Mouse (Mus musculus) embryo, embryonic 10 days (tissue): ENCODE measurements around the gene Sfn.
"Not testable (repeated sequence)": the region's sequence is repeated elsewhere in the genome, so short reads cannot be mapped to it uniquely, and the experiment has no call there.

ENCODE experiments used
- DNase-seq: peaks from one replicate; pipeline ENCODE4 v3.0.0-alpha.2; 2015; ENCODE audit warnings: low spot score

The Sfn gene

DNA sequence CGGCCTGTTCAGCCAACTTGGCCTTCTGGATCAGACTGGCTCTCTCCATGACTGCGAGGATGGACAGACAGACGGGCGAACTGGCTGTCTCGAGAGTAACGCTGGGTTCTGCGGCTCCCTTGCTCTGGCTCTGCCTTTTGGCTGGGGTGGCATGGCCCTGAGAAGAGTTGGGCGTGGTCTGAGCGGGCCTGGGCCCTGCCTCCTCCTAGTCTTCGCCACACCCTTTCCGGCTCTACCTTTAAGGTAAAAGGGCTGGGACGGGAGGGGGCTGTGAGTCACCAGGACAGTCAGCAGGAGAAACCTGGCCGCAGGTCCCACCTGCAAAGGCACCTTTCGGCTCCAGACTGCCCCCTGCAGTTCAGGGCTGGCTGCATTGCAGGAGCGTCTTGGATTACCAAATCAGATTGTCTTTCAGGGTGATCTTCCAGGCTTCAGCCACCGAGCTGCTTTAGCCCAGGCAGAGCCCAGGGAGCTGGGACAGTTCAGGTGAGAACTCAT lies at the start of gene Sfn:
TSS of gene Sfn (minus strand) at position 448 of the 498 bp plus-strand sequence.
- DNase-seq: peak; percentile 56

DNA sequence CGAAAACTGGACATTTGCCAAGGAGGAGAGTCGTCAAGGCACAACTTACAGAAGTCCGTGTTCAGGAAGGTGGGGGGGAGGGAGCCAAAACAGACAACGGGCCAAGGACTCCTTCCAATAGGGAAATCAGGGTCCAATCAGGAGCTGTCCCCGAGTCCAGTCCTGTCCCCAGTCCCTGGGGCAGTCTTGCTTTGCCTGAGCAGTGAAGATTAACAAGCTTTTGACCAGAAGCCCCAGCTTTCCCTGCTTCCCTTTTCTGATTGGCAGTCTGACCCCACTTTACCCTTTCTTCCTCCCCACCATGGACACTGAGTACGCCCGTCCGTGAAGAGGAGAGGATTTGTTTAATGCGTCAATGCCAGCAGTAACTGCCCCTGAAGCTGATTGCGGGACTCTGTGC lies 49.5 kb upstream of the Sfn start:
- DNase-seq: no peak

DNA sequence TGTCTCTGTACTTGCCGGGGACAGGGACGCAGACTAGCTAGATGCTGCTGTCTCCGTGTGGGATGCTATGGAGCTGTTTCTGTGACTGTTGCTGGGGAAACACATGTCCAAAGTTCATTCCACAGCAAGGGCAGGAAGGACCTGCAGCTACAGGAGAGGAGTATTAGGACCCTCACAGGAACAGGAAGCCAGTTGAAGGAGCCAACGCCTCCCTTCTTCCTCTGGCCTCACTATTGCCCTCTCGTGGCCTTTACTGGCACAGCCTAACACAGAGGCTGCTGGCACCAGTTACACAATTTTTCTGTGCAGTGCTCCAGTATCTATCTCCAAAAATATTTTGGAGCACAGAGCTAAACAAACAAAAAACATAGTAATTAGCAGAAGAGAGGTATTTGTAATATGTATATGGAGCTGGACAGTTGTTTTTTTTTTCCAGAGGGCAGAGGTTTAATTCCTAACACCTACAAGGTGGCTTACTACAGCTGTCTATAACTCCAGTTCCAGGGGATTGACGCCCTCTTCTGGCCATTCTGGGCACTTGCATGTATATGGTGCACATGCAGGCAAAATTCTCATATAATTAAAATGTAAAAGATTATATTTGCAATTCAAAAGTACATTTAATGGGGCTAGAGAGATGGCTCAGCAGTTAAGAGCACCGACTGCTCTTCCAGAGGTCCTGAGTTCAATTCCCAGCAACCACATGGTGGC lies 48.2 kb upstream of the Sfn start, which contains the start of gene Zdhhc18:
TSS of gene Zdhhc18 (minus strand) at position 166 of the 711 bp plus-strand sequence.
- DNase-seq: peak; percentile 82

DNA sequence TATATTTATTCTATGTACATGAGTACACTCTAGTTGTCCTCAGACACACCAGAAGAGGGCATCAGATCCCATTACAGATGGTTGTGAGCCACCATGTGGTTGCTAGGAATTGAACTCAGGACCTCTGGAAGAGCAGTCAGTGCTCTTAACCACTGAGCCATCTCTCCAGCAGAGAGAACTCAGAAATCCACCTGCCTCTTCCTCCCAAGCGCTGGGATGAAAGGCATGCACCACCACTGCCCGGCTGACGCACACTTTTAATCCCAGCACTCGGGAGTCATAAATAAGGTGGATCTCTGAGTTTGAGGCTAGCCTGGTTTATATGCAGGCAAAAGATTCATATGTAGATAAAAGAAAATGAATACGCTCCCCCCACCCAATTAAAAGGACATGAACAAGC lies 47.5 kb upstream of the Sfn start:
- DNase-seq: not testable (repeated sequence)

DNA sequence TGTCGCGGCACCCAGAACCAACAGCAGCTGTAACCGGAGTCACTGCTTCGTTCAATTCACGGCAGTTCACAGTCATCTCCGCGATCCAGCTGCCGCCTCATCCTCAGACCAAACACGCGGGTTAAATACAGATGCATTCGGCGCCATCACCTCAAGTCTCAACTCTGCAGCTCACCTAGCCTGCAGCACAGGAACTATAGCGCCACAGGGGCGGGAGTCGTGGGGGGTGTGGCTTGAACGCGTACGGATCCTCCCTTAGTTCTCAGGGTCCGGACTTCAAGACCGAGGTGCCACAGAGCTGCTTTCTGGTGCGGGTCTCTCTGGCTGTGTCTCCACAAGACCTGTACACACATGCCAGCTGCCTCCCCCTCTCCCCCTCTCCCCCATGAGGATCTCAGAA lies 43.7 kb upstream of the Sfn start:
- DNase-seq: no peak

DNA sequence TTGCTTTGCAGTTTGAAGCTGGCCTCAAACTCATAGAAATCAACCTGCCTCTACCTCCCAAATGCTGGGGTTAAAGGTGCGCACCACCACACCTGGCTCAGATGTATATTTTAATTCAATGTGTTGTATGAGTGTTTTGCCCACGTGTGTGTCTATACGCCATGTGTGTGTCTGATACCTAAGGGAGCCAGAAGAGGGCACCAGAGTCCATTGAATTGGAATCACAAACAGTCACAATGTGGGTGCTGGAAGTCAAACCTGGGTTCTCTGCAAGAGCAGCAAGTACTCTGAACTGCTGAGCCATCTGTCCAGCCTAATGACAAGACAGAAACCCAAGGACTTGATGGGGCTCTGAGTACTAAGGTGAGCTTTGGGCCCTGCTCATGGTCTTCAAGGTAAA lies 43.2 kb upstream of the Sfn start:
- DNase-seq: no peak

DNA sequence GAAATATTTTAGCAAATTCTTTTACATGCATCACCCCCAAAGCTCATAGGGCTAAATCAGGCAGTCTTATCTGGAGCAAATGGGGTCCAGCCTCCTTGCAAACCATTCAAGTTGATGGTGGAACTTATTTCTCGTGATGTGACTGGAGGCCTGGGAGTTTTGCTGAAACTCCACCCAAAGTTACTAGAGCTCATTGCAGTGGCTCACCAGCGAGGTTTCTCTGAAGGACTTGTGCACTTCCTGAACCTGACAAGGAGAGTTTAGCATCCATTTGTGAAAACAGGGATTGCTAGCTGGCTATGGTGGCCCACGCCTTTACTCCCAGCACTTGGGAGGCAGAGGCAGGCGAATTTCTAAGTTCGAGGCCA lies 32.1 kb upstream of the Sfn start:
- no peak for DNase-seq

DNA sequence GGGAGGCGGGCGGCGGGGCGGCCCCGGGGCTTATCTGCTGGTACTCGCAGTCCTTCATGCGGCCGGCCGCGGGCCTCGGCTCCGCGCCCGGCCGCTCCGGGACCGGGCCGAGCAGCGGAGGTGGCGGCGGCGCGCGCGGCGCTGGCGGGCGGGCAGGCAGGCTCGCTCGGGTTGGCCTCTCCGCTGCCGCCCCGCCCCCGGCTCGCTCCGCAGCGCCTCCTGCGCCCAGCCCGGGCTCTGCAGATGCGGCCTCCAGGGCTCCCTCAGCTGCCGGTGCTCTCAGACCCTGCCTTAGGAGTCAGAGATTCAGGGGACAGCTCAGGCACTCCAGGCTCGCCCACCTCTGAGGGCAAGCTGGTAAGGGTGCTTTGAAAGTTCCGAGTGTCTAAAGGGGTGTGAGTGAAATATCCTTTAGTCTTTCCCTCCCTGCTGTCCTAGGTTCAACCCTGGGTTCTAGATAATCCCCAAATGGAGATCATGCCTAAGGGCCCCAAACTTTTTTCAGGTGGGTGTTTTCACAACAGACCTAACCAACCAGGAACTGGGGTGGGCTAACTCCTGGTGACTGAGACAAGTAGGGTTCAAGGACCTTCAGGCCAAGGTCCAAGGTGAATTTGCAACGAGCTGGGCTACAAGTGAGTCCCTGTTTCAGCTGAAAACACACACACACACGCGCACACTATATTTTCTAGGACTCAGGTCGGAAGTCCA lies 31.5 kb upstream of the Sfn start:
- DNase-seq: peak; percentile 85

DNA sequence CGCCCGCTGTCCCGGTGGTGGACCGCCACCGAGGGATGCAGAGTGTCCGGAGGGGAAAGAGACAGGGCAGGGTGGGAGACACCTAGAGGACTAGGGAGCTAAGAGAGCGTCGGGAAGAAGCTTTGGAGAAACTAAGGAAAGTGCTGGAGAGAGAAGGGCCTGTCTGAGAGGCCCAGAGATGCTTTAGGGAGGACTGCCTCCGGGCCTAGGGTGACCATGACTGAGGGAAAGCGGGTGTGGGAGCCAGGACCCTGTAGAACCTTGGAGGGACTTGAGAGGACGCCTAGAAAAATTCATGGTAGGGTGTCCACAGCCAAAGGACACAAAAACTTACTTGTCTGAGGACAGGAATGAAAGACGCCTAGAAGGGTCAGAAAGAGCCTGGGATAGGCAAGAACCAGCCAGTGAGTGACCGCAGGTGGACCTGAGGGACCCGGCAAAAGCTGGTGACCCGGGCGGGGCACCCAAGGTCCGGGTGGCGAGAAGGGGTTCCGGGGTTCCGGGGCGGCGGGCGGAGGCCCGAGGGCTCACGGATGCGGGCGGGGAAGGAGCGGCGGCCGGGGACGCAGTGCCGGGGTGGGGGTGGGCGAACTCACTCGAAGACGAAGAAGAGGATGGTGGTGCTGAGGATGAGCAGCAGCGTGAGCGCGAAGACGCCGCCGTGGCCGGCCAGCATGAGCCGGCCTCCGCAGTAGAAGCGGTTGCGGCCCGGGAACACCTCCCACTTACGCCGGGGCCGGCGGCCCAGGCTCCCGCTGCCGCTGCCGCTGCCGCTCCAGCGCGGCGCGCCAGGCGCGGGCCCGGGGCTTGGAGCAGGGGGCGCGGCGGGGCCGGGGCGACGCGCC lies 30.7 kb upstream of the Sfn start:
- no peak for DNase-seq

DNA sequence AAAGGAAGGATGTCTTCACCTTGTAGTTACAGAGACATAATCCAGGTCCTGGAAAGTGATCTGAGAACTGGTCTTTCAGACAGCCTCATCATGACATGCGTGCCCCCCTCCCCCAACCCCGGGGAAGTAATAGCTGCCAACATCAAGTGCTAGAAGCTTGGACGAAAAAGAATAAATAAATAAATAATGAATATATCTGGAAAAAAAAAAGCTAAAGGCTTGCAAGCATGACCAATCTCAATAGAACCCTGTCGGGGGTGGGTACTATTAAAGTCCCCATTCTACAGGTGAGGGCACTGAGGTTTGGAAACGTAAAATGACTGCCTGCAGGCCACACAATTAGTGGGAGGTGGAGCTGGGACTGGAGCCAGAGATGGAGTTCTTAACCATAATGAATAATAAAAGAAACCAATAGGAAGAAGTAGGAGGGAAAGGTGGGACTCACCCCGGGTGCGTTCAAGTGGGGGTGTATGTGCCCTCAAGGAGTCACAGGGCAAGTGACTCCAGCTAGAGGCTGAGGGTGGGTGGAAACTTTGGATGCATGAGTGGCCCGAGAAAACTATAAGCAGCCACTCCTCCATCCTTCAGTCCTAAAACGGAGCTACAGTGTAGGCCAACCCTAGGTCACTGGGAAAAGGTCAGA lies 29.9 kb upstream of the Sfn start:
- no peak for DNase-seq

DNA sequence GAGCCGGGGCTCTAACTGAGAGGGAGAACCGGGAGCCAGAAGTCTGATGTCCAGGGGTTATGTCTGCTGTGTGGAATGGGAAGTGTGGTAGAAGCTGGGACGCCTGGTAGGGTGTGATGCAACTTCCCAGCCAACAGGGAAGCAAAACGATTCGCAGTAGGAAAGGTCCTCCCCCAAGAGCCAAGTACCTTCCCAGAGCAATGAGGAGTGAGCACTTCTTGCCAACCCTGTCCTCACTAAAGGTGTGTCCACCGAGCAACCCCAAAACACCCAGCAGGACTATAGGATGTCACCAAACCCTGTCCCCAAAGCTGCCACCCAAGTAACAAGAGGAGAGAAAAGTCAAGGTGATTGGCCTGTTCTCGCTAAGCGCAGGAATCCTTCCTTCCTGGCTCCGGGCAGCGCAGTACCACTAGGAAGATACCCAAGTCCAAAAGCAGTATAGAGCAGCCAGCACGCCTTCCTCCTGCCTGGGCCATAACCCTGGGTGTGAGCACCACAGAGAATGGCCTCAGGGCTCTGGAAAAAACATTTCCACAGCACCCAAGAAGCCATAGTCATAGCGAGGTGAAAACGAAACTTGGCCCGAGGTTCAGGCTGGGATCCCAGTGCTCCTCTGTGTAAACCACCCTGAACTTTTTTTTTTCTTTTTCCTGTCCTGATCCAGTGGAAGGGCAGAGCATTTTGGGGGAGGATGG lies 29.3 kb upstream of the Sfn start:
- no peak for DNase-seq

DNA sequence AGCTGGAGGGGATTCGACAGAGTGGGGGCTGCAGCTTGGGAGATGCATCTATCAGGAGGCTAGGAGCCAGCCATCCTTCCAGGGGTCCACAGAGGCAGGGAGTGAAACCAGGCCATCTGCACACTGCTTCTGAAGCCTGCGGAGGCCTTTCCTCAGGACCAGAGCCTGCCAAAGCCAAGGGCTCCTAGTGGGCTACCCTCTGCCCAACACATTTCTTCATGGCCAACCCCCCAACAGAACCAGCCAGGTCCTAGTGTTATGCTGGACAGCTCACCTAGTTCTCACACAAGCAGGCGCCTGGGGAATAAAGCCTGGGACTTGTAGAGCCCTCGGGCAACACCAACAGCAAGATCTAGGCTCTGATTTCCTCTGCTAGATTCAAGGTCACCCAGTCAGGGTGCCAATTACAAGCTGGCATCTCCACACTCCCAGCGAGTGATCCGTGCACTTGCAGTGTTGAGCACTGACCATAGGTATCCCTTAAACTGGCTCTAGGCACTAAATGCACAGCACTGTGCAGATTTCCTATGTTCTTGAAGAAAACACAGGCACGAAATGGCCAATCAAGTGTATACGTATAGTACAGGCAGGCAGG lies 28.5 kb upstream of the Sfn start:
- DNase-seq: no peak

DNA sequence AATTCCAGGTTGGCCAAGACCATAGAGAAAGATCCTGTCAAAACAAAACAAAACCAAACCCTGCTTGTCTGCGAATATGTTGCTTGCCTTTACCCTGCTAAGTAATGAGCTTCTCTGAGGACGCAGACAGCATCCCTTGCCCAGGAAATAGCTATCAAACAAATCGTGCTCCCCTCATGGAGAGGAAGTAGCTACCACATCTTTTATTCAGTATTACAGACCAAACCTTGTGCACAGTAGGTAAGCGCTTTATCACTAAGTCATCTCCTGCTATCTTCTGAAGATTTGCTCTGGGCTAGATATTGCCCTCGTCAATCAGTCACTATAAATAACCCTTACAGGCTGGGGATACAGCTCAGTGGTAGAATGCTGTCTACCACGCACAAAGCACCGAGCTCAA lies 27.2 kb upstream of the Sfn start:
- no peak for DNase-seq

DNA sequence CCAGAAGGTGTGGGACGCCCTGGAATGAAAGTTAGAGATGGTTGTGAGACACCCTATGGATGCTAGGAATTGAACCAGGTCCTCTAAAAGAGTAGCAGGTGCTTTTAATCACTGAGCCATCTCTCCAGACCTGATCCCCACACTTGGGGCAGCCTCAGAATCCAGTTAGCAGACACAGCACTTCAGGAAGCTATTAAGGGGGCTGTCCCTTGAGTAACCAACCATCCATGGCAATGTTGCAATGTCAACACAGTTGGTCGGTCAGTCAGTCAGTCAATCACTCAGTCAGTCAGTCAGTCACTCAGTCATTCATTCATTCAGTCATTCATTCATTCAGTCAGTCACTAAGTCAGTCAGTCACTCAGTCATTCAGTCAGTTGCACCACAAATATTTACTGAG lies 26.5 kb upstream of the Sfn start:
- no peak for DNase-seq

DNA sequence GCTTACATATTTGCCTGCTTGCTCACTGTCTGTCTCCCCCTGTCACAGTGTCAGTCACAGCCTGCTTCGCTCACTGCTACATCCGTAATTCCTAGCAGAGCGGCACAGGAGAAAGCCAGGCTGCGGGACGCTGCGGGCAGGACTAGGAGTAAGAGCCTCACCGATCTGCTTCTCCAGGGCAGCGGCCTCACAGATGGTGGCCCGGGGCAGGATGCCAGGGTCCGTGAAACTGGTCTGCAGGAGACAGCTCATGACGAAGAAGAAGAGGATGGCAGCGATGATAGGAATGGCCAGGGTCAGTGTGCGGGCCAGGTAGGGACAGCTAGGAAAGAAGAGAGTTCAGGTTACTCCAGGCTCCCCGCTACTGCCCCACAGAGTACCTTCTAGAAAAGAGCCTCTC lies 25.1 kb upstream of the Sfn start:
- no peak for DNase-seq

DNA sequence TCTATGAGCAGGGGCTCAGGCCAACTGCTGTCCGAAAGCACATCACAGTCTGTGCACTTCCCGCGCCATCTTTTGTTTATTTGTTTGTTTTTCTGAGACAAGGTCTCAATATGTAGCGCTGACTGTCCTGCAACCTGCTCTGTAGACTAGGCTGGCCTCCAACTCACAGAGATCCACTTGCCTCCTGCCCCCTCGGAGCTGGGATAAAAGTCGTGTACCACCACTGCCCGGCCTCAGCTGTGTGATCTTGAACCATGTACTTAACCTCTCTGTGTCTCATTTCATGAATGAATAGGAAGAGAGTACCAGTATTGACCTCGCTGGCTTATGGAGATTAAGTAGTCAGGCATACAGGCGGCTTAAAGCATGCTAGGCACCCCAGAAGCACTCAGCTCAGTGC lies 24.7 kb upstream of the Sfn start:
- no peak for DNase-seq

DNA sequence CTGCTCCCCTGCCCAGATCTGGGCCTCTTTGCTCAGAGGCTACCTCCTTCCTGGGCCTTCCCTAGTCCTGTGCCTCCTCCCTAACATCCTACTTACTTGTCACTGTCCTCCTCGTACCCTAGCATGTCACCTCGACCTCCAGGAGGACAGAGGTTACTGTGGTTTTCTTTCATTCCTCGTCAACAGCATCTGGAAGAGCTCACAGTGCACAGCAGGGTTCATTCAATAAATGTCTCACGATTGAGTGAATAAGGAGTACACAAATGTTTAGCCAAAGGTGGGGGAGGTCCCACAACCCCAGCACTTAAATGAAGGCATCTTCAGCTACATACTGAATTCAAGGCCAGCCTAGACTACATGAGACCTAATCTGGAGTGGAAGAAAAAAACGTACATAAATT lies 24.3 kb upstream of the Sfn start:
- no peak for DNase-seq

DNA sequence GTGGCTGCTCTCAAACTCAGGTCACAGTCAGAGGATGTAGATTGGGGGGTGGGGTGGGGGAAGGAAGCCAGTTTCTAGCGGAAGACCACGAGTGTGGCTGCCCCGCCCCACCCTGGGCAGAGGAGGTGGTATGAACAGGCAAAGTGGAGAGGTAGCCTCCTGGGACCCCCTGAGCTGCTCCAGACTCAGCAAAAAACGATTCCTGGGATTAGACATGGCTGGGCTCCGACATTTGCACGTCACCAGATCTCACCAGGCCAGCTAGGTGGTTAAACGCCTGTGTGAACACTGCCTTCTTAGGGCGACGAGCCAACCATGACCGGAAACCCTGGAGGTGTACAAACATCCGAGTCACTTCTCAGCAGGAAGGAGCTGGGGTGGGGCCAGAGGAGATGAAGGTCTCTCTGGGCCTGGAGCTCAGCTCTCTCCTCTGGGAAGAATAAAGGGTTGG lies 23.7 kb upstream of the Sfn start:
- no peak for DNase-seq

DNA sequence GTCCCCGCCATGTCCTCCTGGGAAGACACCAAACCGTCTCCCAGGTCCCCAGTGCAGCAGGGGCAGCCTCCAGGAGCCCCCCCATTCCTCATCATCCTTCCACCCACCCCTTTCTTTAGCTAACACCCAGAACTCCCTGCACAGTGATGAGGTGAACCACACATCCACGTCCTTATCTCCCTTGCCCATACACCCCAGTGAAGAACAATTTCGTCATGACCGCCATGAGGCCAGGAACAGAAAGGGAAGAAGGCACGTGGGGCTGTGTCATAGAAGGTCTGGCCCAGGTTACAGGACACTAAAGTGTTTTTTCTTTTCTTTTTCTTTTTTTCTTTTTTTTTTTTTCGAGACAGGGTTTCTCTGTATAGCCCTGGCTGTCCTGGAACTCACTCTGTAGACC lies 22.9 kb upstream of the Sfn start:
- DNase-seq: no peak

DNA sequence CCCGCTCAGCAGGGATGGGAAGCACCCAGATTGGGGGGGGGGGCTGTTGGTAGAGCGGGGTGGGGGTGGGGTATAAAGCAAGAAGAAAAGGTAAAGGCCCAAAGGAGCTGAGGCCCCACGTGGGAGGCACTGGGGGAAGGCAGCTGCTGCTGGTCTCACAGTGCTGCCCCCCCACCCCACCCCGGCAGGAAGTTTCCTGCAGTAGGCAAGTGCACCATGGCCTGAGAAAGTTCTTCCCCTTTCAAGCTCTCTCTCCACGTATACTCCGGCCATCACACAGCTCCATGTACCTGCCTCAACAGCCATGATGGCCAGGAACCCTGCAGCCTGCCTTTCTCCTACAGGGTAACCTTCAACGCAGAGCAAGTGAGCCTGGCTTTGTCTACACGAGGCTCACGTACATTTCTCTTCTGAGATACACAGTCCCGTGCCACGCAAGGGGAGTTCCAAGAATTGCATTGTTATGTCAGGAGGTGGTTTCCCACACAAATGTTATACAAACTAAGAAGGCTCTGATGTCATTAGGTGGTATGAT lies 20.3 kb upstream of the Sfn start:
- DNase-seq: no peak

DNA sequence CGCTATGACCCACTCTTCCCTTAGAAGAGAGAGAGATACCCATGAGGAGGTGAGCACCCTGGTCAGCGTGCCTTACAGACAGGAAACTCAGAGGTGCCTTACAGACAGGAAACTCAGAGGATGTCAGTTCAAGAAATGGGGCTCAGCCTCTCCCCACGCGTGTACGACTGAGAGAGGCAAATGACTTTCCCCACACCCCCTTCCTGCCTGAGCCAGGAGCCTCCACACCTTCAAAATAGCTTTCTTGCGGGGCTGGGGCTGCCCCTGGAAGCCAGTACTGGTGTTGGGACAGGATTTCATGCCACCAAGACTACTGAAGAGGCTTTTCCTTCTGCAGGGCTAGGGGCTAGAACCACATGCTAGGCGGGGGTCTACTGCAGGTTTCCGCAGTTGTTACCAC lies 18.7 kb upstream of the Sfn start:
- no peak for DNase-seq
